Mouse (Mus musculus) stomach, postnatal 0 days (tissue): ENCODE results near the gene 1700069L16Rik.

Experiments
- CTCF ChIP-seq: IDR thresholded peaks from 2 replicates; pipeline ENCODE4 v1.5.1; 2016; ENCODE audit warnings: antibody characterized with exemption, low read depth, mild to moderate bottlenecking, moderate library complexity
- EP300 ChIP-seq: optimal IDR thresholded peaks from 2 replicates; pipeline ENCODE3; 2016; ENCODE audit warnings: antibody characterized with exemption

GRCm38 (mm10) chr5:113694000-113694399 is 30.6 kb downstream of the 1700069L16Rik start:
- TF ChIP-seq EP300 (no peak), CTCF (no peak)
